ENCODE assay signal across 8 mouse cellular contexts in the genomic region with DNA sequence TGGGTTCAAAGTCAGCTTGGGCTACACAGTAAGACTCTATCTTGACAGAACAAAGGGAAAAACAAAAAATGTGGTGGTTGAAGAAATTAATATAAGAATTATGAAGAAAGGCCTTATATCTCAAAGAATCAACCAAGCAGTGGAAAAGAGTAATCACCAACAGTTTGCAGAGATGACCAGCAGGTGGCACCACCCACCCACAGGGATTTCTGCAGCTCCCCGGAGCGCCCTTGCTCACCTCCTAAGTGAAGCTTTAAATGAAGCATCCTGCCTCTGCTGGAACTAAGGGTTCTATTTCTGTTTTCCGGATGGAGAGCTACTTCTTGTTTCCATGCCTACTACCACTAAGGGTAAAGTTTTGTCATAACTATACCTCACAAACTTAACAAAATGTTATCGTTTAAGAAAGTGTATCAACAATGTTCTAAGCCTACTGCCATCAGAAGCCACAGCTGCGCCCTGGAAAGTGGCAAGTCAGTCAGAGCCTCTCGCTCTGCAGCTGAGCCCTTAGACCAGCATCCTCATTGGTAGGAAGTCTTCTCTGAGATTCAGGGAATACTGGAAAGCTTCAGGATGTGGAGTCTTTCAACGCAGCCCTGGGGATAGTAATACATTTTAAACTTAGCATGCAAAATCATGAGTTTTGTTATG. TPM values are rescaled to one million over a fixed set of nuclear protein-coding genes. Genes with fewer than 3 reads are reported as not detected.
A peak's percentile ranks its signal among the peaks of the same experiment; 100 is the strongest.
DNase-seq lines count a peak whose midpoint lies in the region; ATAC-seq and TF ChIP-seq lines count a peak whose summit lies in the region.

No protein-coding gene starts in this region.

- TF ChIP-seq CTCF in lung, postnatal 0 days (IDR thresholded peaks at IDR 0.05): peak; percentile 92

- peak; percentile 88 for DNase-seq in adrenal gland, postnatal 10 days
- peak; percentile 71 for DNase-seq in forebrain, embryonic 10.5 days (ENCODE audit: extremely low spot score, low spot score)
- peak; percentile 63 to 87 for DNase-seq in layer of hippocampus, adult 18-20 months (ENCODE audit: low spot score in 2 of 2)
- peak; percentile 78 for DNase-seq in lung, postnatal 0 days (ENCODE audit: low spot score)
- DNase-seq in retina, embryonic 14.5 days (ENCODE audit: low spot score): peak; percentile 83
- peak; percentile 62 for DNase-seq in thymus, postnatal 25 days

- ATAC-seq in CD4-positive, CD25-positive, alpha-beta regulatory T cell, adult 4 months: peak; percentile 87
- ATAC-seq in hematopoietic stem cell, adult 5-6 weeks (replicated peaks in 1 of 2; ENCODE audit: insufficient read depth in 1 of 2, low FRiP score in 2 of 2, low TSS enrichment in 1 of 2, low read depth in 1 of 2, poor library complexity in 2 of 2, severe bottlenecking in 2 of 2): peak; percentile 94 to 95
- peak; percentile 71 for ATAC-seq in lung, postnatal 0 days

- H3K27ac ChIP-seq in forebrain, embryonic 10.5 days: no peak overlapping the region
- H3K27ac ChIP-seq in lung, postnatal 0 days (ENCODE audit: low read length): no peak overlapping the region

- H3K4me3 ChIP-seq in forebrain, embryonic 10.5 days: no peak overlapping the region
- H3K4me3 ChIP-seq in lung, postnatal 0 days (ENCODE audit: low read depth, low read length): no peak overlapping the region

- no peaks in the 10 kb centered on the region for H3K4me1 ChIP-seq in forebrain, embryonic 10.5 days
- H3K4me1 ChIP-seq in lung, postnatal 0 days (ENCODE audit: insufficient read depth, low read depth, low read length): no peaks in the 10 kb centered on the region

- TF ChIP-seq EP300 in lung, postnatal 0 days (IDR thresholded peaks at IDR 0.05): no peak

- no peak overlapping the region for H3K4me2 ChIP-seq in lung, postnatal 0 days (replicated peaks; ENCODE audit: low read depth, low read length)

- no peaks in the 10 kb centered on the region for H3K9me3 ChIP-seq in forebrain, embryonic 10.5 days
- H3K9me3 ChIP-seq in lung, postnatal 0 days (ENCODE audit: low read length): no peaks in the 10 kb centered on the region

- H3K9ac ChIP-seq in lung, postnatal 0 days (replicated peaks; ENCODE audit: low read depth): no peak overlapping the region

- 42% methylated on average over 7 of the region's 7 CpGs for whole genome bisulfite sequencing in forebrain, embryonic 10.5 days
- WGBS in lung, postnatal 0 days: 30% methylated on average over 7 of the region's 7 CpGs

- no peaks in the 10 kb centered on the region for H3K36me3 ChIP-seq in forebrain, embryonic 10.5 days (replicated peaks)
- no peaks in the 10 kb centered on the region for H3K36me3 ChIP-seq in lung, postnatal 0 days (ENCODE audit: insufficient read depth, low read length)

- H3K27me3 ChIP-seq in forebrain, embryonic 10.5 days (ENCODE audit: poor library complexity, severe bottlenecking): no peaks in the 10 kb centered on the region
- no peaks in the 10 kb centered on the region for H3K27me3 ChIP-seq in lung, postnatal 0 days (replicated peaks; ENCODE audit: insufficient read depth, low read length)

RNA-seq across cellular contexts. Expression of a gene that starts 10.3 kb away (rescaled TPM):
- 10 to 100 TPM; 68.0 to 72.1 TPM for polyA plus RNA-seq in CD4-positive, CD25-positive, alpha-beta regulatory T cell, adult 4 months (2017; shearing (Covaris generic))
- 10 to 100 TPM; 41.1 to 58.2 TPM for total RNA-seq in adrenal gland, postnatal 10 days (2021)
- polyA plus RNA-seq in forebrain, embryonic 10.5 days (2016; fragmentation: Nextera tagmentation; extraction: Ambion mirVana): 65.8 and 68.6 TPM in 2 replicates
- total RNA-seq in hematopoietic stem cell, adult 5-6 weeks (2017): 14.0 and 31.5 TPM in 2 replicates
- total RNA-seq in layer of hippocampus, adult 18-20 months (2021): 10 to 100 TPM; 33.9 to 38.3 TPM
- 13.6 and 15.8 TPM in 2 replicates for polyA plus RNA-seq in lung, postnatal 0 days (2015; fragmentation: Nextera tagmentation; extraction: Ambion mirVana)

RNA-seq across cellular contexts. Expression of a gene that starts 52.6 kb away (rescaled TPM):
- 1 to 10 TPM; 3.6 to 6.6 TPM for polyA plus RNA-seq in CD4-positive, CD25-positive, alpha-beta regulatory T cell, adult 4 months (2017; shearing (Covaris generic))
- total RNA-seq in adrenal gland, postnatal 10 days (2021): 10 to 100 TPM in 1 of 2 experiments, 1 to 10 TPM in 1; 6.8 to 15.6 TPM
- 11.5 and 14.0 TPM in 2 replicates for polyA plus RNA-seq in forebrain, embryonic 10.5 days (2016; fragmentation: Nextera tagmentation; extraction: Ambion mirVana)
- 37.2 and 40.8 TPM in 2 replicates for total RNA-seq in hematopoietic stem cell, adult 5-6 weeks (2017)
- total RNA-seq in layer of hippocampus, adult 18-20 months (2021): 1 to 10 TPM; 9.4 to 9.5 TPM
- polyA plus RNA-seq in lung, postnatal 0 days (2015; fragmentation: Nextera tagmentation; extraction: Ambion mirVana): 2.5 and 3.2 TPM in 2 replicates
